Mouse (Mus musculus) embryo, embryonic 11.5 days (tissue): ENCODE results near the gene 1700080O16Rik.

ENCODE experiments used
- DNase-seq: peaks from one replicate; pipeline ENCODE4 v3.0.0-alpha.2; 2012; ENCODE audit warnings: low read depth, low spot score

Gene 1700080O16Rik

GRCm38 (mm10) chrX:51972672-51973071 lies at the start of gene 1700080O16Rik:
Gene 1700080O16Rik, minus strand, starts transcription at chrX:51972772.
- DNase-seq, result no peak

- DNase-seq, result peak; percentile 20
Observed at GRCm38 (mm10) chrX:52017660-52018059, 45.1 kb upstream of the 1700080O16Rik start.

- no peak for DNase-seq
Observed at GRCm38 (mm10) chrX:52000072-52000471, 27.5 kb upstream of the 1700080O16Rik start.

GRCm38 (mm10) chrX:51999426-51999825 lies 26.9 kb upstream of the 1700080O16Rik start:
- no peak for DNase-seq

DNA sequence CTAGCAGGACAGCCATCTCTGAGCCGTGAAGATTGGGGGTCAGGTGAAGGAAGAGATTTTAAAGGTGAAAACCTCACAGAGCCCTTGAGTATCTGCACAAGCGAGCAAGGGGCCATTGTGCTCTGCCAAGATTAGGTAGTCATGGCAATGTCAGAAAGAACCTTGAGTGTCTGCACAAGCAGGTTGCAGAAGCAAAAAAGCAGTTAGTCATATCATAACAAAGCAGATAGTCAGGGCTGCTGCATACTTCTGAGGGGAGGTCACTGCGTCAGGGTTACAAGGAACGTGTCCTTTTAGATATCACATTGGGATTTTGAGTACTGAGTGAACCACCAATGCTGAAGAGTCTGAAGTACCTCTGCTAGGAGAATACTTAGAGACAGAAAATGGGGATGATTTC lies 3.8 kb upstream of the 1700080O16Rik start:
- DNase-seq, result no peak

DNA sequence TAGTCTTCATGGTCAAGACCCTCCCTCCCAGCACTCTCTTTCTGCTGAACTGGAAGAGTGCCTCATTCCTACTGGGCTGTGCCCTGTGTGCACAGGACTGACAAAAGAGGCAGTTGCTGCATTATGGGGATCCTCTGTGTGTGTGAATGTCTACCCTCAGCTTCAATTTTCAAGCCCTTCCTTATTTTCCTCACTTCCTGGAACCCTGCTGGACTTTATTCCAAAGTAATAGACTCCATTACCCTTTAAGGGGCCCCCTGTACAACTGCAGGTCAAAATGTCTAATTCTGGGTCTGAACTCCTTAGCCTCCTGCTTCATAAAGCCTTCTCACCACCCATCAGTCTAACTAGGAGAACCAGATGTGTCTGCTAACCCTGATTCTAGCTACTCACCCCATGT lies 2.0 kb upstream of the 1700080O16Rik start:
- DNase-seq, result no peak

- DNase-seq, result no peak
Observed at GRCm38 (mm10) chrX:51948071-51948470, 24.5 kb downstream of the 1700080O16Rik start.

DNA sequence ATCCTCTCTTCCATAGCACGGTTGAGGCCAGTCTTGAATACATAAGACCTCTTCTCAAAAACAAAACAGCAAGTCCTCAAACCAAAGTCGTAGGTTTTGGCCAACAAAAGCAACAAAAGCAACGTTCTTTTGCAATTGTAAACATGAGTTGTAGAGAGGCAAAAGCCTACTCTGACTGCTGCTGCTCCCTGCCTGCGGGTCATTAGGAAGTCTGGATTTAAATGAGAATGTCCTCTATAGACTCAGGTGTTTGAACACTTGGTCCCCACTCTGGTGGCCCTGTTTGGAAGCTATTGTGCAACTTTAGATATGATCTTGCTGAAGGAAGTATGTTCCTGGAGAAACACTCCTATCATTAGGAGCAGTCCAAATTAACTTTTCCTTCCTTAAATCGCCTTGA lies 34.5 kb downstream of the 1700080O16Rik start:
- no peak for DNase-seq

- DNase-seq, result no peak
Observed at GRCm38 (mm10) chrX:51919091-51919490, 53.5 kb downstream of the 1700080O16Rik start.
